Mouse (Mus musculus): ENCODE data around the gene Pcdh7.

DNA sequence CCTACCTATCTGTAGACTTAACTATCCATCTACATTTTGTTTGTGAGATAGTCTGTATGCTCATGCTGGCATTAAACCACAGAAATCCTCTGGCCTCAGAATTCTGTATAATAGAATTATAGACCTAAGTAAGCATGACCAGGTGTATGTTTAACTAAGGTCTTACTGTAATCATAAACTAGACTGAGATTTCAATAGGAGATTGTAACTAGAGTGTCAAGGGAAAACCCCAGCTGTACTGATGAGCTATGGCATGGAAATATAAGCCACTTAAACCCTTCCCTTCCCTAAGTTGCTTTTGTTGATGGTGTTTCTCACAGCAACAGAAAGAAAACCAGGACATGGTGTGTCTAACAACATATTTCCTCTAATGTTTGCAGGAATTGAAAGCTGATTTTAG, 78.6 kb downstream of the Pcdh7 start:
- no peak for TF ChIP-seq CTCF (IDR thresholded peaks at IDR 0.05; ENCODE audit: control insufficient read depth, insufficient read depth, insufficient read length)
- no peak for TF ChIP-seq USF1 (IDR thresholded peaks at IDR 0.05; ENCODE audit: low read depth)
- no peak for TF ChIP-seq MYOD1 (IDR thresholded peaks at IDR 0.05; ENCODE audit: control insufficient read depth, insufficient read length, low read depth)
- no peak for TF ChIP-seq CEBPB (IDR thresholded peaks at IDR 0.05; ENCODE audit: low read depth)
- TF ChIP-seq FOSL1 (IDR thresholded peaks at IDR 0.05; ENCODE audit: insufficient read depth, low read length, poor library complexity, severe bottlenecking): no peak
- no peak for TF ChIP-seq MAX (IDR thresholded peaks at IDR 0.05)
- no peak for TF ChIP-seq MYOG (IDR thresholded peaks at IDR 0.05; ENCODE audit: control insufficient read depth, extremely low read depth, insufficient read length)

All from C2C12 (cell line).